Mouse (Mus musculus) MEL (cell line): ENCODE data around the gene Srsf5.

Experiments used
- CTCF ChIP-seq, 3 experiments: IDR thresholded peaks in 2 of 3; conservative IDR thresholded peaks in 1 of 3; 2 replicates each; pipeline ENCODE4 v1.5.1; 2011 to 2012; ENCODE audit warnings: low read length in 3 of 3, low read depth in 2 of 3, mild to moderate bottlenecking in 2 of 3, improper control_type of control experiment in 1 of 3, inconsistent platforms in 1 of 3, mixed read lengths in 1 of 3, moderate library complexity in 1 of 3; ENCODE audit not compliant: control insufficient read depth in 1 of 3, insufficient read depth in 1 of 3, poor library complexity in 1 of 3, severe bottlenecking in 1 of 3
- SIN3A ChIP-seq: IDR thresholded peaks from 2 replicates; pipeline ENCODE4 v1.6.1; 2012; ENCODE audit warnings: low read length, improper control_type of control experiment, inconsistent platforms
- USF2 ChIP-seq, 2 experiments: IDR thresholded peaks; 2 replicates each; pipeline ENCODE4 v1.6.1; 2011 to 2012; ENCODE audit warnings: improper control_type of control experiment in 2 of 2, low read length in 2 of 2, borderline replicate concordance in 1 of 2, inconsistent platforms in 1 of 2, low read depth in 1 of 2, mild to moderate bottlenecking in 1 of 2; ENCODE audit not compliant: insufficient read depth in 1 of 2

- TF ChIP-seq SIN3A (no peak), CTCF (IDR thresholded peaks at IDR 0.05 in 2 of 3, conservative IDR thresholded peaks at IDR 0.05 in 1 of 3; ENCODE audit: control insufficient read depth in 1 of 3, insufficient read depth in 1 of 3, low read depth in 2 of 3, low read length in 3 of 3, poor library complexity in 1 of 3, severe bottlenecking in 1 of 3) (no peak), USF2 (IDR thresholded peaks at IDR 0.05; ENCODE audit: borderline replicate concordance in 1 of 2, insufficient read depth in 1 of 2, low read depth in 1 of 2, low read length in 2 of 2) (no peak)
Measured at GRCm38 (mm10) chr12:80997652-80998051, 52.3 kb downstream of the Srsf5 start.
